Comparison of ENCODE assay signal across 8 mouse cellular contexts in the genomic region with DNA sequence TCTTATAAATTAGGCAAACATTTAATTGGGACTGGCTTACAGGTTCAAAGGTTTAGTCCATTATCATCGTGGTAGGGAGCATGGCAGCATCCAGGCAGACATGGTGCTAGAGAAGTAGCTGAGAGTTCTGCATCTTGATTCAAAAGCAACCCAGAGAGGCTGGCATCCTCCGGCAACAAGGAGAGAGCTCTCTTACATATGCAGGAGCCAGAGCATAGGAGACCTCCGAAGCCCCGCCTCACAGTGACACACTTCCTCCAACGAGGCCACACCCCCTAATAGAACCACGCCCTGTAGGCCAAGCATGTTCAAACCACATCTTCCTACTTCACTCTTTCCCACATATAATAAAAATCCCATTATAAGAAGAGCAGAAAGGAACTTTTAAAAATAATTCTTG.
A peak's percentile ranks its signal among the peaks of the same experiment; 100 is the strongest.
DNase-seq lines count a peak whose midpoint lies in the region; ATAC-seq and TF ChIP-seq lines count a peak whose summit lies in the region.

No protein-coding gene starts in this region.

- TF ChIP-seq CTCF in heart, postnatal 0 days (IDR thresholded peaks at IDR 0.05; ENCODE audit: low read depth), result no peak
- TF ChIP-seq CTCF in heart, adult 2 months (IDR thresholded peaks at IDR 0.05), result no peak

- H3K79me2 ChIP-seq in heart, adult 2 months (replicated peaks; ENCODE audit: control insufficient read depth, insufficient read depth, low read length), result no peaks in the 10 kb centered on the region

- H3K4me3 ChIP-seq in heart, postnatal 0 days (ENCODE audit: low read depth, low read length), result 0 out of 2 replicates have a peak overlapping the region, but pooled peaks have one; percentile 22
- H3K4me3 ChIP-seq in heart, adult 2 months, result no peak overlapping the region

- H3K27me3 ChIP-seq in heart, postnatal 0 days (ENCODE audit: control insufficient read depth, insufficient read depth, low read length), result no peaks in the 10 kb centered on the region
- H3K27me3 ChIP-seq in heart, adult 2 months (ENCODE audit: control insufficient read depth, insufficient read depth, low read length), result no peaks in the 10 kb centered on the region

- no peaks in the 10 kb centered on the region for H3K4me1 ChIP-seq in heart, postnatal 0 days (ENCODE audit: control insufficient read depth, insufficient read depth)
- H3K4me1 ChIP-seq in heart, adult 2 months (ENCODE audit: control insufficient read depth, insufficient read depth, low read length), result no peaks in the 10 kb centered on the region

- peaks cover 6% of the 10 kb centered on the region; the same call in 1 of the 2 replicates for H3K9me3 ChIP-seq in heart, postnatal 0 days (replicated peaks; ENCODE audit: control insufficient read depth, low read length)

- WGBS in heart, postnatal 0 days, result 64% methylated on average over 6 of the region's 6 CpGs
- 54% methylated on average over 6 of the region's 6 CpGs for WGBS in heart, adult 2 months

- H3K27ac ChIP-seq in heart, postnatal 0 days (ENCODE audit: low read depth), result no peak overlapping the region
- no peak overlapping the region for H3K27ac ChIP-seq in heart, adult 2 months

- TF ChIP-seq EP300 in heart, postnatal 0 days (IDR thresholded peaks at IDR 0.05; ENCODE audit: low read depth), result no peak
- TF ChIP-seq EP300 in heart, adult 2 months (IDR thresholded peaks at IDR 0.05; ENCODE audit: insufficient read depth, low read depth, low read length), result no peak

- H3K4me2 ChIP-seq in heart, postnatal 0 days (ENCODE audit: low read depth, low read length), result peak overlapping the region; percentile 39

- DNase-seq in heart, postnatal 0 days (ENCODE audit: low spot score), result no peak
- no peak for DNase-seq in heart, adult 2 months
- DNase-seq in adrenal gland, postnatal 25 days, result peak; percentile 24
- peak; percentile 55 for DNase-seq in induced T-regulatory cell, adult 2 months (ENCODE audit: low read depth)
- peak; percentile 25 for DNase-seq in mesoderm, embryonic 11.5 days (ENCODE audit: low read depth, low spot score)
- DNase-seq in right cerebral cortex, adult 2 months (ENCODE audit: low spot score in 2 of 2), result no peak
- DNase-seq in cerebellum, postnatal 25 days, result no peak
- DNase-seq in cerebellum, adult 11-12 months, result no peak

- ATAC-seq in heart, postnatal 0 days (ENCODE audit: insufficient read depth, low read depth), result 0 out of 2 replicates have a peak, but pooled peaks have one; percentile 60

- no peak for TF ChIP-seq POLR2A in heart, adult 2 months (IDR thresholded peaks at IDR 0.05; ENCODE audit: insufficient read depth, low read depth, low read length)

- no peak overlapping the region for H3K9ac ChIP-seq in heart, postnatal 0 days (replicated peaks; ENCODE audit: low read depth, low read length)
- H3K9ac ChIP-seq in heart, adult 2 months (ENCODE audit: low read depth, low read length), result no peak overlapping the region

- H3K36me3 ChIP-seq in heart, postnatal 0 days (replicated peaks; ENCODE audit: control insufficient read depth, insufficient read depth, low read length), result no peaks in the 10 kb centered on the region
- H3K36me3 ChIP-seq in heart, adult 2 months (ENCODE audit: control insufficient read depth, insufficient read depth, low read length), result no peaks in the 10 kb centered on the region

- intact Hi-C loops in heart, adult 2 months (cut with DNase I), result loop anchor here (1.0 to 5.0 kb wide), 3 partner anchors 100 to 303 kb away; no protein-coding TSS in a partner anchor

Comparison
In these comparisons a context has a peak if more than half of its experiments do, and no peak if none do; other contexts are left out.
1. DNase-seq: peak in adrenal gland, postnatal 25 days (single experiment), induced T-regulatory cell, adult 2 months (single experiment) and mesoderm, embryonic 11.5 days (single experiment); none in heart, postnatal 0 days (single experiment), heart, adult 2 months (0 of 2), right cerebral cortex, adult 2 months (0 of 2), cerebellum, postnatal 25 days (0 of 2) and cerebellum, adult 11-12 months (single experiment).